Mouse (Mus musculus) ES-Bruce4 (cell line): Measurements from ENCODE around the gene Gm9758. TPM values are rescaled to one million over a fixed set of nuclear protein-coding genes. Genes with fewer than 3 reads are reported as not detected.
"Not testable (repeated sequence)": the region's sequence is repeated elsewhere in the genome, so short reads cannot be mapped to it uniquely, and the experiment has no call there.

Experiments
- H3K27ac ChIP-seq: 2 replicates; pipeline ENCODE4 v1.5.1; 2012; ENCODE audit warnings: low read length, inconsistent platforms; ENCODE audit not compliant: insufficient read depth
- H3K27me3 ChIP-seq: 2 replicates; pipeline ENCODE4 v1.6.1; 2012; ENCODE audit warnings: mild to moderate bottlenecking, low read length, inconsistent platforms; ENCODE audit not compliant: control insufficient read depth, poor library complexity, insufficient read depth, severe bottlenecking
- H3K36me3 ChIP-seq: 2 replicates; pipeline ENCODE4 v1.6.1; 2012; ENCODE audit warnings: inconsistent platforms, mild to moderate bottlenecking, low read length, moderate library complexity; ENCODE audit not compliant: control insufficient read depth, poor library complexity, insufficient read depth, severe bottlenecking
- H3K4me1 ChIP-seq: one replicate; pipeline ENCODE4 v1.8.1; 2011; ENCODE audit warnings: low read length; ENCODE audit not compliant: control insufficient read depth, insufficient read depth
- H3K4me3 ChIP-seq: 2 replicates; pipeline ENCODE4 v1.5.1; 2011; ENCODE audit warnings: low read depth, mild to moderate bottlenecking, low read length
- H3K9ac ChIP-seq: 2 replicates; pipeline ENCODE4 v1.6.1; 2012; ENCODE audit warnings: low read depth, mild to moderate bottlenecking, inconsistent platforms; ENCODE audit not compliant: poor library complexity, severe bottlenecking
- H3K9me3 ChIP-seq: replicated peaks from 2 replicates; pipeline ENCODE4 v1.6.1; 2012; ENCODE audit warnings: mild to moderate bottlenecking, low read length, inconsistent platforms; ENCODE audit not compliant: control insufficient read depth, poor library complexity, insufficient read depth, severe bottlenecking
- polyA plus RNA-seq: library from polyadenylated mRNA; stranded (reverse); fragments of >200 nt; gene quantifications from 2 replicates; pipeline ENCODE4 v1.2.4, GENCODE M21; 2011; ENCODE audit warnings: low read depth; ENCODE audit not compliant: missing spikeins, insufficient read depth, insufficient read length

Gene Gm9758
- not detected in 2 replicates for polyA plus RNA-seq

- not testable (repeated sequence) for H3K4me3 ChIP-seq, H3K27ac ChIP-seq, H3K27me3 ChIP-seq, H3K9ac ChIP-seq, H3K9me3 ChIP-seq, H3K36me3 ChIP-seq, H3K4me1 ChIP-seq
Measured at GRCm38 (mm10) chr5:14914799-14915198, at the start of gene Gm9758. Gene Gm9758, minus strand, starts transcription at chr5:14914899.

- Histone ChIP-seq H3K4me3 (peak overlapping the region; percentile 32), H3K9ac (peak overlapping the region; percentile 43; the same call in 1 of the 2 replicates), H3K9me3 (peaks cover 11% of the 10 kb centered on the region)
- H3K36me3 ChIP-seq, H3K27me3 ChIP-seq, H3K4me1 ChIP-seq, H3K27ac ChIP-seq: not testable (repeated sequence)
Measured at GRCm38 (mm10) chr5:14963821-14964220, 49.1 kb upstream of the Gm9758 start.

GRCm38 (mm10) chr5:14961502-14961901 lies 46.8 kb upstream of the Gm9758 start:
- H3K4me1 ChIP-seq, H3K36me3 ChIP-seq, H3K4me3 ChIP-seq, H3K27ac ChIP-seq, H3K9ac ChIP-seq, H3K27me3 ChIP-seq: not testable (repeated sequence)
- peaks cover 11% of the 10 kb centered on the region for H3K9me3 ChIP-seq

GRCm38 (mm10) chr5:14955928-14956706 lies 41.4 kb upstream of the Gm9758 start:
- H3K27ac ChIP-seq, H3K9me3 ChIP-seq, H3K4me3 ChIP-seq, H3K27me3 ChIP-seq, H3K4me1 ChIP-seq, H3K36me3 ChIP-seq, H3K9ac ChIP-seq: not testable (repeated sequence)

- not testable (repeated sequence) for H3K4me3 ChIP-seq, H3K27me3 ChIP-seq, H3K4me1 ChIP-seq, H3K9me3 ChIP-seq, H3K9ac ChIP-seq, H3K36me3 ChIP-seq, H3K27ac ChIP-seq
Measured at GRCm38 (mm10) chr5:14953587-14953986, 38.9 kb upstream of the Gm9758 start.

GRCm38 (mm10) chr5:14952749-14953148 lies 38.0 kb upstream of the Gm9758 start:
- H3K27me3 ChIP-seq, H3K27ac ChIP-seq, H3K9me3 ChIP-seq, H3K4me1 ChIP-seq, H3K9ac ChIP-seq, H3K36me3 ChIP-seq, H3K4me3 ChIP-seq: not testable (repeated sequence)

- H3K4me1 ChIP-seq, H3K36me3 ChIP-seq: not testable (repeated sequence)
Measured at GRCm38 (mm10) chr5:14951822-14952221, 37.1 kb upstream of the Gm9758 start.

GRCm38 (mm10) chr5:14947482-14948198 lies 32.9 kb upstream of the Gm9758 start:
- not testable (repeated sequence) for H3K27ac ChIP-seq, H3K9me3 ChIP-seq, H3K36me3 ChIP-seq, H3K4me3 ChIP-seq, H3K27me3 ChIP-seq, H3K4me1 ChIP-seq, H3K9ac ChIP-seq

More at GRCm38 (mm10) chr5:14951822-14952221, 37.1 kb upstream of the Gm9758 start:
- H3K27me3 ChIP-seq, H3K4me3 ChIP-seq, H3K9ac ChIP-seq, H3K27ac ChIP-seq, H3K9me3 ChIP-seq: not testable (repeated sequence)

- not testable (repeated sequence) for H3K4me1 ChIP-seq, H3K27me3 ChIP-seq, H3K27ac ChIP-seq, H3K36me3 ChIP-seq, H3K9ac ChIP-seq, H3K9me3 ChIP-seq, H3K4me3 ChIP-seq
Measured at GRCm38 (mm10) chr5:14945524-14945923, 30.8 kb upstream of the Gm9758 start.
